Mouse (Mus musculus) embryonic facial prominence, embryonic 10.5 days (tissue): ENCODE results near the gene Tenm1. TPM values are rescaled to one million over a fixed set of nuclear protein-coding genes. Genes with fewer than 3 reads are reported as not detected.

Source experiments
- DNase-seq: peaks from one replicate; pipeline ENCODE4 v3.0.0-alpha.2; 2017; ENCODE audit warnings: low spot score
- H3K27ac ChIP-seq: fragments of 300-500 bp; sonication (generic); replicated peaks from 2 replicates; pipeline ENCODE4 v1.5.1; 2016; ENCODE audit warnings: mild to moderate bottlenecking
- H3K27me3 ChIP-seq: fragments of 300-500 bp; sonication (generic); replicated peaks from 2 replicates; pipeline ENCODE4 v1.6.1; 2016; ENCODE audit warnings: low read depth, mild to moderate bottlenecking; ENCODE audit not compliant: poor library complexity, severe bottlenecking
- H3K36me3 ChIP-seq: fragments of 300-500 bp; sonication (generic); replicated peaks from 2 replicates; pipeline ENCODE4 v1.6.1; 2016; ENCODE audit warnings: mild to moderate bottlenecking, moderate library complexity
- H3K4me1 ChIP-seq: fragments of 300-500 bp; sonication (generic); 2 replicates; pipeline ENCODE4 v1.6.1; 2016
- H3K4me3 ChIP-seq: fragments of 300-500 bp; sonication (generic); 2 replicates; pipeline ENCODE4 v1.5.1; 2016; ENCODE audit warnings: mild to moderate bottlenecking, moderate library complexity
- H3K9me3 ChIP-seq: fragments of 300-500 bp; sonication (generic); 2 replicates; pipeline ENCODE4 v1.6.1; 2016; ENCODE audit warnings: mild to moderate bottlenecking
- WGBS: fragments of 180-500 bp; shearing (Covaris S2); methylation state at CpG from one replicate; pipeline ENCODE4 v1.1.7; 2016; 5-methylcytosine and 5-hydroxymethylcytosine counted together
- polyA plus RNA-seq: library from polyadenylated mRNA; unstranded; fragments of >200 nt; fragmentation: Nextera tagmentation; extraction: Ambion mirVana; gene quantifications from 2 replicates; pipeline ENCODE4 v1.2.1, GENCODE M21; 2016

The Tenm1 gene
- polyA plus RNA-seq, 1 experiment from 2014 or later = 0.61 TPM

DNA sequence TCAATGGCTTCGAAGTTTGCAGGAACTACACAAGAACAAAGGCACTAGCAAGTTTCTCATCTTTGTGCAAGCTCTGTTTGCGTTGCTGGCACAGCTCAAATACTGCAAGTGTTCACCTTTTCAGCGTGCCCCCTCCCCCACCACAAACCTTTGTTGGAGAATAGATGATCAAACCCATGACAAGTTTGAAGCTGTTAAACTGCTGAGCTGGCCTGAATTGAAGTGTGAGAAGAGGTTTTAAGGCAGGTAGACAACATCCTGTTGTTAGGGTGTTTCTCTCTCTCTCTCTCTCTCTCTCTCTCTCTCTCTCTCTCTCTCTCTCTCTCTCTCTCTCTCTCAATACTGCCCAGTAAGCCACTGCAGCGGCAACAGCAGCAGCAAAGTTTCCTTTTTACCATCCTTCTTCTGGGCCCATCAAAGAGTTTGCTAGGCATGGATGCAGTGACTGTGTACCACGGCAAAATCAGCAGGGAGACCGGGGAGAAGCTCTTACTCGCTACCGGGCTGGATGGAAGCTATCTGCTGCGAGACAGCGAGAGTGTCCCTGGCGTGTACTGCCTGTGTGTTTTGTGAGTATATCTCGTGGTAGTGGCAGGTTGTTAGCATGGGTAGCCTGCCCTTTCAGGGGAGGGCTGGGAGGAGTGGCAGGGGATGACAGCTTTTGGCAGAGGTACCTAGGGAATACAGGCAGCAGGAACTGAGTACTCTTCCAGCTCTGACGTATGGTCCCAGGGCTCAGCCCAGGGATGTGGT, 926.5 kb downstream of the Tenm1 start, which contains the start of gene Sh2d1a:
Gene Sh2d1a, plus strand, starts transcription at position 163 of the 753 bp plus-strand sequence.
- Histone ChIP-seq H3K27me3 (no peaks in the 10 kb centered on the region), H3K36me3 (no peaks in the 10 kb centered on the region), H3K4me1 (no peaks in the 10 kb centered on the region), H3K4me3 (no peak within 1 kb of the TSS), H3K9me3 (no peaks in the 10 kb centered on the region), H3K27ac (no peak within 1 kb of the TSS)
- WGBS = 77% methylated on average over 13 of the region's 13 CpGs
- no peak for DNase-seq

DNA sequence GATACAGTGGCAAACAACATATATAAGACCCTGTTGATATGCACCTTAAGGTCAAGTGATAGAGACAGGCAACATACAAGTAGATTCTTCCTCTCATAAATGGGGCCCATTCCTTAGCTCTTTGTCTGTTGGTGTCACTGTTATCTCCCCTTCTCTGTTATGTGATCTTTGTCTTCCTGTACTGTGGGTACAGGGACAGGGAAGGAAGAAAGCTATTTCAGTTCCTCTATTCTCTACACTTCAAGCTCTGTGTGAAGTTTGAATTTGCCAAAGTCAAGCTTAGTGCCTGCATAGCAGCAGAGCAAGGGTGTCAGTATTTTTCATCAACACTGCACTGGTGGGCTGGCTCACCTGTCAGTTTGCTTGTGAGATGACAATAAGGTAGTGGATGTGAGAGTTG, 928.4 kb downstream of the Tenm1 start:
- no peaks in the 10 kb centered on the region for H3K27me3 ChIP-seq
- no peak for DNase-seq
- no peak overlapping the region for H3K4me3 ChIP-seq
- H3K9me3 ChIP-seq = no peaks in the 10 kb centered on the region
- no peaks in the 10 kb centered on the region for H3K4me1 ChIP-seq
- H3K36me3 ChIP-seq = no peaks in the 10 kb centered on the region
- no peak overlapping the region for H3K27ac ChIP-seq

GRCm38 (mm10) chrX:42490336-42490735, 938.6 kb downstream of the Tenm1 start:
- H3K4me3 ChIP-seq = no peak overlapping the region
- 93% methylated on average over 8 of the region's 8 CpGs for WGBS
- DNase-seq = no peak
- H3K9me3 ChIP-seq = peaks cover 4% of the 10 kb centered on the region; the same call in 1 of the 2 replicates
- H3K27ac ChIP-seq = no peak overlapping the region
- H3K4me1 ChIP-seq = no peaks in the 10 kb centered on the region
- no peaks in the 10 kb centered on the region for H3K27me3 ChIP-seq
- H3K36me3 ChIP-seq = no peaks in the 10 kb centered on the region

DNA sequence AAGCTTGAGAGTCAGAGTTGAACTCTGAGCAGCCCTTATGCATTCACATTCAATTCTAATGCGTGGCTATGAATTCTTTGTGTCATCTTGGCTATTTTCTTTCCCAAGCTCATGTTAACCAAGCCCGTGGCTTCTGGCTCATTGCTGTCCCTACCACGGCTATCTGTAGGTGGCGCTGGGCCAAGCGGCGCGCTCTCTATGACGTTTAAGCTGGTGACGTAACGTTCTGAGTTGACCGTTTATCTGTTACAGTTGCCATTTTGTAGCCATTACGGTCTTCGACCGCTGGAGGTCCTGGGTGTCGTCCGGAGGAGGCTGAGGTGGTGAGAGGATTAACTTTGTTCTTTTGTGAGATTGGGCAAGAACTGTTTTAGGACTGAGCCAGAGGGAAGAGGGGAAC, 939.5 kb downstream of the Tenm1 start, which contains the start of gene Tex13c2:
Gene Tex13c2, plus strand, starts transcription at position 246 of the 400 bp plus-strand sequence.
- H3K27ac ChIP-seq = no peak within 1 kb of the TSS
- WGBS = 89% methylated on average over 16 of the region's 16 CpGs
- H3K4me1 ChIP-seq = no peaks in the 10 kb centered on the region
- no peaks in the 10 kb centered on the region for H3K36me3 ChIP-seq
- DNase-seq = no peak
- no peaks in the 10 kb centered on the region for H3K27me3 ChIP-seq
- peaks cover 4% of the 10 kb centered on the region; the same call in 1 of the 2 replicates for H3K9me3 ChIP-seq
- H3K4me3 ChIP-seq = no peak within 1 kb of the TSS

Other genes starting within 250 kb of the Tenm1 start
- gene Tex13c1, start 162.0 kb upstream of the Tenm1 start, polyA plus RNA-seq = not detected in 2 replicates